Mouse (Mus musculus) monocyte, adult 59 days (primary cell): Measurements from ENCODE around the gene Jhy. TPM values are rescaled to one million over a fixed set of nuclear protein-coding genes. Genes with fewer than 3 reads are reported as not detected.

ENCODE experiments used
- total RNA-seq, 2 experiments: library from RNA; stranded (reverse); gene quantifications; one replicate each; pipeline ENCODE4 v1.2.4; 2023

Jhy gene
- total RNA-seq: not detected

DNA sequence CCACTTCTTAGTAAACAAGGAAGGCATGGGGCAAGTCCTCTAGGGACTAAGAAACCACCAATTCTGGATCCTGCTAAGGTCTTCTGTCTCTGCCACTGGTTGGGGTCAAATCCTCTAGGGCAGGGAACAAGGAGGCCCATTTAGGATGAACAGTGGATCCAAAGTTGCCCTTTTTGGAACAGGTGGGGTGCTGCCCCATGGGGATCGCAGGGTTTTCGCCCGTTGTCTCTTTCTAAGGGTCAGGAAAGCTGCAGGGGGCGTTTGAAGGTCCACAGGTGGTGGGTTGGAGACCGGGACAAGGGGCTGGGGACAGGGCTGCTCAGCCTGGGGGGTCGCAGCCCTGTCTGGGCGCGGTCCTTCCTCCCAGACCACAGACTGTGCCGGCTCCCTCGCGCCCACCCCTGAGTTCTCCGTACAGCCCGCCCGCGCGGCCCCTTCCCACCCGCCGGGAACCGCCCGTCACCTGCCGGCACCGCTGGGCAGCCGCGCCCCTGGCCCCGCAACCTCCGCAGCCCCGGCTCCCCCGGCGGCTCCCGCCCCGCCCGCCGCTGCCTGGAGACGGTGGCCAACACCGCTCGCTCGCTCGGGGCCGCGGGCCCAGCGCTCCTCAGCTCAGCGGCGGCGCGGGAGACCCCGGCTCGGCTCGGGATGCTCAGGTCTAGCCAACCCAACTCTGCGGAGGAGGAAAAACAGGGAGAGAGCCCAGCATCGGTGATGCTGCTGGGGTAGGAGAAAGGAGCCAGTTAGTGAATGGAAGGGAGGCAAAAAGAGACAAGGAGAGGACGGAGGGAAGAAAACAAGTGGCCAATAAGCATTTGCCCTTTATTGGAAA is at the start of gene Jhy:
Gene Jhy (minus strand): TSS at position 533 of the 832 bp plus-strand sequence.

DNA sequence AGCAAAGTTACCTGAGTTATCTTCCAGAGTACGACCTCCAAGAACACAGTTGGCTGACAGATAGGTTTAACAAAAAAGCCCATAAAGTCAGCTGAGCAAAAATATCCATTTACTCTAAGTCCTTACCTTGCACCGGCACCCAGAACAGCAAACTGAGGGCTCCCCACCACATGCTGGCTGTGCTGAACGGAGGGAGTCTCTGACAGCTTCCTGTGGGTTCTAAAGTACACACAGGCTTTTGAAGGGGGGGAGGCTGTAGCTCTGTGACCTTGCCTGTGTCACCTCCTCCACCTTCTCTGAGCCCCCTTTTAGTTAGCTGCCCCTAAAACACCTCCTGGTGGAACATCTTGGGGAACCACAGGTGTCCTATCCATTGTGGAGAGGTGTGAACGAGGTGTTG is 40.5 kb upstream of the Jhy start, which contains the start of gene Crtam:
Gene Crtam (minus strand): TSS at position 214 of the 400 bp plus-strand sequence.

DNA sequence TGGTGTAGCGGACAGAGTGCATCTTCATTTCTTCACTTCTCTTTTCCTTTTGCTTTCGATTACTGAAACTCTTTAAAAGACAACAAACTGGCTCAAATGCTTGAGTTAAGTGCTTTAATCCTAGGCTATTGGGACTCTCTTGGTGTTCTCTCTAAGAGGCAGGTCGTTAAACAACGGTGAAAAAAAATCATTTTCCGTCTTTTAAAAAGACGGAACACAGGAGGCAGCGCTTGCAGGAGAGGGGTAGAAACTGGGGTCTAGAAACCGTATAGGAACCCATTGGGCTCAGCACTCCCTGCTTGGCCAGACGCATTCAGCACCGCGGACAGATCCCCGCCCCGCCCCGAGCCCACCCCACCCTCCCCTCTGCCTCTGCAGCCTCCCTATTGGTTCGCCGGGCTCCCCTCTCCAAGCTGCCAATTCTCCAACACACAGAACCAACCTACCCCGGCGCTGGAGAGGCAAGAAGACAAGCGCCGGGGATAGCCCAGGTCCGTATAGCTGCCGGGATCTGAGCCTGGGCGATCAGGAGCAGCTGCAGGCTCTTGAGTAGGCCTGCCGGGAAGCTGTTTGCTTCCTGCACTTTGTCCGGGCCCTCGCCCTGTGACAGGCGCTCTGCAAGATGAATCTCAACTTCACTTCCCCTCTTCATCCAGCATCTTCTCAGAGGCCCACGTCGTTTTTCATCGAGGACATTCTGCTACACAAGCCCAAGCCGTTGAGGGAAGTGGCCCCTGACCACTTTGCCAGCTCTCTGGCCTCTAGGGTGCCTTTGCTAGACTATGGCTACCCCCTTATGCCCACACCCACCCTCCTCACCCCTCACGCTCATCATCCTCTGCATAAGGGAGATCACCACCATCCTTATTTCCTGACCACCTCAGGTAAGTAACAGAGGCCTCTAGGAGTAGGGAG is 90.1 kb downstream of the Jhy start, which contains the start of gene Bsx:
Gene Bsx (plus strand): TSS at position 572 of the 915 bp plus-strand sequence.

Other genes with a start within 250 kb of the Jhy start
- 1,000 to 10,000 TPM; 1,611 to 1,854 TPM for gene Hspa8, start 163.1 kb downstream of the Jhy start, total RNA-seq
- not detected for gene Bsx, start 90.0 kb downstream of the Jhy start, total RNA-seq
- 1 to 10 TPM in 1 of 2 experiments, under 1 TPM in 1; 0.68 to 1.4 TPM for gene Crtam, start 40.5 kb upstream of the Jhy start, total RNA-seq
- gene Ubash3b, start 197.6 kb upstream of the Jhy start, total RNA-seq: 10 to 100 TPM; 36.3 to 37.5 TPM